Mouse (Mus musculus) olfactory bulb, adult 2 months (tissue): Measurements from ENCODE around the gene Rgma.

Experiments used
- CTCF ChIP-seq: fragments of 200-500 bp; IDR thresholded peaks from 2 replicates; pipeline ENCODE4 v1.5.1; 2012; ENCODE audit warnings: low read depth, mild to moderate bottlenecking, low read length, moderate library complexity; ENCODE audit not compliant: insufficient read depth
- POLR2A ChIP-seq: fragments of 200-500 bp; IDR thresholded peaks from 2 replicates; pipeline ENCODE4 v1.6.1; 2012; ENCODE audit warnings: mild to moderate bottlenecking, low read depth, low read length, moderate library complexity; ENCODE audit not compliant: insufficient read depth

GRCm38 (mm10) chr7:73405550-73405949 lies 30.2 kb downstream of the Rgma start:
- TF ChIP-seq CTCF (no peak), POLR2A (no peak)
